Mouse (Mus musculus) thymus, adult 2 months (tissue): ENCODE data around the gene Nol4l. TPM values are rescaled to one million over a fixed set of nuclear protein-coding genes. Genes with fewer than 3 reads are reported as not detected.
A peak's percentile ranks its signal among the peaks of the same experiment; 100 is the strongest.

Experiments
- DNase-seq: peaks from one replicate; pipeline ENCODE4 v3.0.0; 2021
- H3K27ac ChIP-seq: fragments of 200-500 bp; 2 replicates; pipeline ENCODE4 v1.5.1; 2012; ENCODE audit warnings: low read length, control low read depth; ENCODE audit not compliant: control insufficient read depth, insufficient read depth
- H3K27me3 ChIP-seq: fragments of 200-500 bp; 2 replicates; pipeline ENCODE4 v1.6.1; 2012; ENCODE audit warnings: mild to moderate bottlenecking, low read length, moderate library complexity, mixed read lengths; ENCODE audit not compliant: control insufficient read depth, insufficient read depth
- H3K36me3 ChIP-seq: fragments of 200-500 bp; 2 replicates; pipeline ENCODE4 v1.6.1; 2012; ENCODE audit warnings: mild to moderate bottlenecking, low read length, moderate library complexity; ENCODE audit not compliant: control insufficient read depth, insufficient read depth
- H3K4me1 ChIP-seq: fragments of 200-500 bp; replicated peaks from 2 replicates; pipeline ENCODE4 v1.6.1; 2012; ENCODE audit warnings: low read length; ENCODE audit not compliant: control insufficient read depth, insufficient read depth
- H3K4me3 ChIP-seq: fragments of 200-500 bp; 2 replicates; pipeline ENCODE4 v1.5.1; 2012; ENCODE audit warnings: mild to moderate bottlenecking, low read length, control low read depth, moderate library complexity; ENCODE audit not compliant: control insufficient read depth, insufficient read depth
- CTCF ChIP-seq: fragments of 200-500 bp; IDR thresholded peaks from 2 replicates; pipeline ENCODE4 v1.5.1; 2012; ENCODE audit warnings: mild to moderate bottlenecking, control low read depth, low read length, moderate library complexity, borderline replicate concordance; ENCODE audit not compliant: control insufficient read depth, poor library complexity, insufficient read depth; ENCODE audit errors: extremely low read depth
- POLR2A ChIP-seq: fragments of 200-500 bp; IDR thresholded peaks from 2 replicates; pipeline ENCODE4 v1.6.1; 2012; ENCODE audit warnings: mild to moderate bottlenecking, low read length, control low read depth, moderate library complexity; ENCODE audit not compliant: control insufficient read depth, poor library complexity, insufficient read depth; ENCODE audit errors: extremely low read depth
- WGBS: fragments of 180-500 bp; shearing (Covaris S2); methylation state at CpG from one replicate; pipeline ENCODE4 v1.1.7; 2018; 5-methylcytosine and 5-hydroxymethylcytosine counted together
- polyA plus RNA-seq: library from polyadenylated mRNA; depleted of rRNA; stranded (reverse); fragments of >200 nt; gene quantifications from 2 replicates; pipeline ENCODE4 v1.2.3, GENCODE M21; 2012

The Nol4l gene
- polyA plus RNA-seq, 1 experiment, result 4.2 TPM

DNA sequence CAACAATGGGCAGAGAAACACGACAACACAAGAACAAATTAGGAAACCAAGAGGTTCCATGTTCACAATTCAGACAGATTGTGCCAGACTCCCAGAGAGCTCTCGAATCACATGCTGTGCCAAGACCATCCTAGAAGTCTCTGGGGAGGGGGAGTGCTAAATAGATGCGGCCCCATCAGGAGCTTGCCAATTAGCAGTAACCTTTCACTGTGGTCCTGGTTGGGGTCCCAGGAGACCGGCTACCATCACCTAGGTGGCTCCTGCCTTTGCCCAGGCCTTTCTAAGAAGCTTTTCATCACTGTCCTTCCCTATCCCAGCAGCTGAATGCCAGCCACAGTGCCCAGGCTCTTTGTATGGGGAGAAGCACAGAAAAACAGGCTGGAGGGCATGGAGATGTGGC, 45.7 kb downstream of the Nol4l start:
- Histone ChIP-seq H3K4me1 (peaks cover 12% of the 10 kb centered on the region), H3K36me3 (no peaks in the 10 kb centered on the region), H3K27me3 (no peaks in the 10 kb centered on the region), H3K27ac (no peak overlapping the region), H3K4me3 (no peak overlapping the region)
- TF ChIP-seq POLR2A (no peak), CTCF (no peak)
- no peak for DNase-seq
- 90% methylated on average over 4 of the region's 4 CpGs for WGBS

DNA sequence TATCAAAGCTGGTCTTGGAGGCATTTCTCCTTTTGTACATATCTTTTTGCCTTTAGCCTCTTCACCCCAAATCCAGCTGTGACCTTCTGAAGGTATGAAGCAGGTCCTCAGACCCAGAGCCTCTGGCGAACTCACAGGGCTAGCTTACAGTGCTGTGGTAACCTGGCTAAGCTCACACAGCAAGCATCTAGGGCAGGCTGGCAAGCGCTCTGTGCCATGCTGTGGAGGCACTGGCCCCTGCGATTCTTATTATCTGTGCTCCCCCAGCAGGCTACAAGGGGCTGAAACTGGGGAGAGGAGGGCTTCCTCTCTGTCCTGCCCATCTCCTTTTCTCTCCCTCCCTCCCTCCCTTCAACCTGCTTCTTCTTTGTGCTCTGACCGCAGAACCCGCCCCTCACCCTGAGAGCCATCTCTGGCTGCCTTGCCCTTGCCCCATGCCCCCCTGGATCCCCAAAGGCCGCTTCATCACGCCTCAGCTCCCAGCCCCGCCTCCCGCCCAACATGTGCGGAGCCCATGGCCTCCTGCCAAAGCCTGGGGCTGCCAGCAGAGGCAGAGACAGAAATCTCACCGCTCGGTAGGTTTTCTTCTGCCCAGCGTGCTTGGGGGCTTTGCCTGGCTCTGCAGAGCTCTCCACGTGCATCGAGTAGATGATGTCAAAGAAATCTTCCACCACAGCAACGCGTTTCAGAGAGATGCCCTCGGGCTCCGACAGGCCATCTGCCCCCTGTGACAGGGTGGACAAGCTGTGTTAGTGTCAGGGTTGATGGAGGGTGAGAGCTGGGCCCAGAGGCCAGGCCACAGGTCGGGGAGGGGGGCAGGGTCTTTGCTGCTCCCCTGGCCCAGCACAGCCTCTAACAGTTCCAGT, 46.4 kb downstream of the Nol4l start:
- 7% methylated on average over 20 of the region's 20 CpGs for WGBS
- no peak for TF ChIP-seq POLR2A
- no peak for TF ChIP-seq CTCF
- no peaks in the 10 kb centered on the region for H3K27me3 ChIP-seq
- H3K4me1 ChIP-seq, result peaks cover 12% of the 10 kb centered on the region
- no peak overlapping the region for H3K27ac ChIP-seq
- DNase-seq, result peak; percentile 38
- no peaks in the 10 kb centered on the region for H3K36me3 ChIP-seq
- no peak overlapping the region for H3K4me3 ChIP-seq

DNA sequence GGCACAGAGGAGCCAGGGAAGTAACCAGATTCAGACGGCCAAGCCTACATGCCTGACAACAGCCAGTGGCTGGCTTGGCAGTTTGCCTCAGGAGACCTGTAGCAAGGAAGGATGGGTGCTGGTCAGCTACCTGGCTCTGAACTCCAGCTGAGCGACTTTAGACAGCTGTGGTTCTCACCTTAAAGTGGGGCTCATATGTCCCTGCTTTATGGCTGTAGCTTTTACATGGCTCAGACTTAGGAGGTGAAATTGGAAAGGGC, 48.0 kb downstream of the Nol4l start:
- TF ChIP-seq CTCF (no peak), POLR2A (no peak)
- 83% methylated on average over 2 of the region's 2 CpGs for WGBS

DNA sequence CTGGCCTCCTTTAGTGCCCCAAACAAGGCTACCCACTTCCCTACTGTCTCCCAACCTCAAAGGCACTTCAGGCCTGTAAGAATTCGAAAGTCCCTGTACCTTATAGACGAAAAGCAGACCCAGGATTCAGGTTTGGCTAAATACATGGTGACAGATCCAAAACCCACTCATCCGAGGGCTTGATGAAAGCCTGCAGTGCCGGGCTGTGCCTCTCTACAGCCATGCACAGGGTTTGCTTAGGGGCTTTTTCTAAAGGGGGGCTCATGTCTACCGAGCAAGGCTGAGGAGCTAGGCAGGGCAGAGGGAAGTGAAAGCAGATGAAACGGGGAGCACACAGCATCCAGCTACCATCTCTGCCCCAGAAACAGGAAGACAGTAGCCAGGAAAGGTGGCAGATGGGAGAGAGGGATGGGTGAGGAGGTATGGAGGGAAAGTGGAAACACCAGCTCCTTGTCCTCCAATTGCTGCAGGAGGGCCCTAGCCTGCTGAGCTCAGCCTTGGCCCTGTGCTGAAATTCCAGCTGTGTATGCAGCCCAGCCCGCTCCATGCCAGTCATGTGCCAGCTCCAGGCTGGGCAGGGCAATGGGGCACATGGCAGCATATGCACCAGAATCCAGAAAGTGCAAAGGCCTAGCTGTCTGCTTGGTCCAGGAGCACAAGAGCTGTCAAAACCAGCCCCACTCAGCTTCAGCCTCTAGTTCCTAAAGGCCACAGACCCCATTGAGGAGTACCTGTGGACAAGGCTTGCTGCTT, 48.5 kb downstream of the Nol4l start:
- H3K4me1 ChIP-seq, result peaks cover 12% of the 10 kb centered on the region
- TF ChIP-seq CTCF (no peak), POLR2A (no peak)
- no peaks in the 10 kb centered on the region for H3K27me3 ChIP-seq
- H3K4me3 ChIP-seq, result no peak overlapping the region
- no peaks in the 10 kb centered on the region for H3K36me3 ChIP-seq
- no peak for DNase-seq
- 70% methylated on average over 7 of the region's 7 CpGs for WGBS
- no peak overlapping the region for H3K27ac ChIP-seq

More for the DNA sequence above, 48.0 kb downstream of the Nol4l start:
- no peaks in the 10 kb centered on the region for H3K36me3 ChIP-seq
- peaks cover 12% of the 10 kb centered on the region for H3K4me1 ChIP-seq
- H3K4me3 ChIP-seq, result no peak overlapping the region
- H3K27me3 ChIP-seq, result no peaks in the 10 kb centered on the region
- no peak overlapping the region for H3K27ac ChIP-seq
- no peak for DNase-seq

- H3K27ac ChIP-seq, result no peak overlapping the region
- no peak for DNase-seq
- no peaks in the 10 kb centered on the region for H3K27me3 ChIP-seq
- TF ChIP-seq CTCF, result no peak
- TF ChIP-seq POLR2A, result no peak
- 79% methylated on average over 1 of the region's 1 CpGs for WGBS
- peaks cover 12% of the 10 kb centered on the region for H3K4me1 ChIP-seq
- H3K4me3 ChIP-seq, result no peak overlapping the region
- H3K36me3 ChIP-seq, result no peaks in the 10 kb centered on the region
These were observed 50.3 kb downstream of the Nol4l start for GRCm38 (mm10) chr2:153479486-153479885.

DNA sequence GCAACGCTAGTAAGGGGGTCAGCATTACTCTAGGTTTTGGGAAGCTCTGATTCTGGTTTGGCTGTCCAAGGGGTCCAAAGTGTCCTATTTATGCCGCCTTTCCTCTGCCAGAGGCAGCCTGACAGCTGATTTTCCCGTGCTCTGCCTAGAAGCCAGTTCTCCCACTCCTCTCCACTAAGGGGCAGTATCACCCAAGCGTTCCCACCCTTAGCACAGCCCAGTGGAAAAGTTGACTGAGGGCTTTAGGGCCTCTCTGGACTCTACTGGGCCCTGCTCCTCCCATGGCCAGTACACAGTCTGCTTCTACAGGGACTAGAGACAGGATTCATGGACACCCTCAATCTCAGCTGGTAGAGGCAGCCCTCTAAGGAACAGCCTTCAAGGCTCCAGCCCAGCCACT, 51.2 kb downstream of the Nol4l start:
- no peaks in the 10 kb centered on the region for H3K27me3 ChIP-seq
- H3K36me3 ChIP-seq, result no peaks in the 10 kb centered on the region
- peak; percentile 76; the same call in 1 of the 2 replicates for TF ChIP-seq CTCF
- TF ChIP-seq POLR2A, result no peak
- WGBS, result 28% methylated on average over 4 of the region's 4 CpGs
- H3K4me3 ChIP-seq, result no peak overlapping the region
- peaks cover 6% of the 10 kb centered on the region for H3K4me1 ChIP-seq
- no peak overlapping the region for H3K27ac ChIP-seq
- DNase-seq, result peak; percentile 71
